ENCODE assay signal across 9 mouse cellular contexts in genomic region chr8:70104506-70104905, GRCm38 (mm10). TPM values are rescaled to one million over a fixed set of nuclear protein-coding genes. Genes with fewer than 3 reads are reported as not detected.
DNase-seq lines count a peak whose midpoint lies in the region; ATAC-seq and TF ChIP-seq lines count a peak whose summit lies in the region.
"Had no signal": no experiment of that assay in that cellular context is flagged by ENCODE, and none has a peak within 500 bp of the region (broad histone marks: within the 10 kb centered on the region; RNA-seq: fewer than 3 reads in every experiment).

No protein-coding gene starts in this region.

- no peaks in the 10 kb centered on the region for H3K4me1 ChIP-seq in heart, adult 2 months (ENCODE audit: control insufficient read depth, insufficient read depth, low read length)
- no peaks in the 10 kb centered on the region; the same call in 1 of the 2 replicates for H3K4me1 ChIP-seq in hindbrain, embryonic 16.5 days (ENCODE audit: control insufficient read depth, insufficient read depth, low read depth, low read length)
- no peaks in the 10 kb centered on the region for H3K4me1 ChIP-seq in lung, embryonic 16.5 days (replicated peaks; ENCODE audit: control insufficient read depth, insufficient read depth, low read length)

- ATAC-seq in CD4-positive, CD25-positive, alpha-beta regulatory T cell, adult 4 months: peak; percentile 74
- ATAC-seq in hindbrain, embryonic 16.5 days: peak; percentile 57; the same call in 1 of the 2 replicates
- peak; percentile 49; the same call in 1 of the 2 replicates for ATAC-seq in lung, embryonic 16.5 days (ENCODE audit: low read depth)

- H3K27ac ChIP-seq in heart, adult 2 months: no peak overlapping the region
- no peak overlapping the region for H3K27ac ChIP-seq in hindbrain, embryonic 16.5 days (ENCODE audit: low read depth, low read length)
- no peak overlapping the region for H3K27ac ChIP-seq in lung, embryonic 16.5 days (ENCODE audit: low read length)

- peak; percentile 45 to 56 for DNase-seq in heart, adult 2 months
- no peak for DNase-seq in heart, adult 11 months
- peak; percentile 30 for DNase-seq in c-Kit-positive CD71-positive TER-119-negative erythroid progenitor cells, embryonic 14.5 days (ENCODE audit: low read depth)
- DNase-seq in spleen, postnatal 36 days (ENCODE audit: low spot score in 2 of 2): peak; percentile 47 to 55
- no peak for DNase-seq in right cerebral cortex, postnatal 4 days

- no peak for TF ChIP-seq EP300 in heart, adult 2 months (IDR thresholded peaks at IDR 0.05; ENCODE audit: insufficient read depth, low read depth, low read length)

- H3K27me3 ChIP-seq in heart, adult 2 months (ENCODE audit: control insufficient read depth, insufficient read depth, low read length): no peaks in the 10 kb centered on the region
- H3K27me3 ChIP-seq in hindbrain, embryonic 16.5 days (replicated peaks; ENCODE audit: control insufficient read depth, insufficient read depth, low read length): no peaks in the 10 kb centered on the region
- no peaks in the 10 kb centered on the region; the same call in 1 of the 2 replicates for H3K27me3 ChIP-seq in lung, embryonic 16.5 days (ENCODE audit: control insufficient read depth, insufficient read depth, low read depth, low read length)

- no peak overlapping the region for H3K4me2 ChIP-seq in hindbrain, embryonic 16.5 days (ENCODE audit: low read length)
- no peak overlapping the region for H3K4me2 ChIP-seq in lung, embryonic 16.5 days (ENCODE audit: low read depth, low read length)

- WGBS in heart, adult 2 months: 11% methylated on average over 6 of the region's 6 CpGs
- 17% methylated on average over 6 of the region's 6 CpGs for WGBS in hindbrain, embryonic 16.5 days
- 11% methylated on average over 6 of the region's 6 CpGs for WGBS in lung, embryonic 16.5 days

- TF ChIP-seq POLR2A in heart, adult 2 months (IDR thresholded peaks at IDR 0.05; ENCODE audit: insufficient read depth, low read depth, low read length): no peak

- intact Hi-C loops in heart, adult 2 months (cut with DNase I): loop anchor here (1.0 kb wide), 2 partner anchors 62 to 119 kb away; no protein-coding TSS in a partner anchor

- H3K9me3 ChIP-seq in hindbrain, embryonic 16.5 days (ENCODE audit: control insufficient read depth, low read length): no peaks in the 10 kb centered on the region
- no peaks in the 10 kb centered on the region for H3K9me3 ChIP-seq in lung, embryonic 16.5 days (ENCODE audit: control insufficient read depth, low read length)

- H3K4me3 ChIP-seq in heart, adult 2 months: no peak overlapping the region
- no peak overlapping the region for H3K4me3 ChIP-seq in hindbrain, embryonic 16.5 days (ENCODE audit: low read length)
- no peak overlapping the region for H3K4me3 ChIP-seq in lung, embryonic 16.5 days (ENCODE audit: low read length)
- H3K4me3 ChIP-seq: myocyte had no signal

- no peaks in the 10 kb centered on the region for H3K36me3 ChIP-seq in heart, adult 2 months (ENCODE audit: control insufficient read depth, insufficient read depth, low read length)
- peaks cover 51% of the 10 kb centered on the region for H3K36me3 ChIP-seq in hindbrain, embryonic 16.5 days (ENCODE audit: control insufficient read depth, insufficient read depth, low read length)
- H3K36me3 ChIP-seq in lung, embryonic 16.5 days (ENCODE audit: control insufficient read depth, insufficient read depth, low read length): no peaks in the 10 kb centered on the region

- H3K9ac ChIP-seq in heart, adult 2 months (ENCODE audit: low read depth, low read length): no peak overlapping the region
- no peak overlapping the region for H3K9ac ChIP-seq in hindbrain, embryonic 16.5 days (ENCODE audit: low read depth, low read length)
- no peak overlapping the region for H3K9ac ChIP-seq in lung, embryonic 16.5 days (ENCODE audit: low read length)

- TF ChIP-seq CTCF in heart, adult 2 months (IDR thresholded peaks at IDR 0.05): peak; percentile 81

- H3K79me2 ChIP-seq in heart, adult 2 months (replicated peaks; ENCODE audit: control insufficient read depth, insufficient read depth, low read length): no peaks in the 10 kb centered on the region

RNA-seq across cellular contexts. Expression of gene Ncan, which starts 16.2 kb away (rescaled TPM):
- total RNA-seq in heart, adult 2 months (2021): under 1 TPM in 1 of 2 experiments, not detected in 1; 0.02 TPM
- polyA plus RNA-seq in heart, adult 2 months (2012; rRNA removed): 0.08 and 0.18 TPM in 2 replicates
- not detected for polyA plus RNA-seq in CD4-positive, CD25-positive, alpha-beta regulatory T cell, adult 4 months (2017; shearing (Covaris generic))
- polyA plus RNA-seq in hindbrain, embryonic 16.5 days (2015; fragmentation: Nextera tagmentation; extraction: Ambion mirVana): 178 and 200 TPM in 2 replicates
- 0.21 and 0.59 TPM in 2 replicates for polyA plus RNA-seq in lung, embryonic 16.5 days (2015; fragmentation: Nextera tagmentation; extraction: Ambion mirVana)
- polyA plus RNA-seq: myocyte had no signal

RNA-seq across cellular contexts. Expression of gene Hapln4, which starts 21.2 kb away (rescaled TPM):
- total RNA-seq in heart, adult 2 months (2021): under 1 TPM in 1 of 2 experiments, not detected in 1; 0.10 TPM
- polyA plus RNA-seq in heart, adult 2 months (2012; rRNA removed): 0.15 and 0.16 TPM in 2 replicates
- polyA plus RNA-seq in CD4-positive, CD25-positive, alpha-beta regulatory T cell, adult 4 months (2017; shearing (Covaris generic)): not detected
- 1.2 and 1.3 TPM in 2 replicates for polyA plus RNA-seq in hindbrain, embryonic 16.5 days (2015; fragmentation: Nextera tagmentation; extraction: Ambion mirVana)
- 0.06 TPM in 1 of 2 replicates, not detected in the other for polyA plus RNA-seq in lung, embryonic 16.5 days (2015; fragmentation: Nextera tagmentation; extraction: Ambion mirVana)

RNA-seq across cellular contexts. Expression of gene Nr2c2ap, which starts 26.6 kb away (rescaled TPM):
- 1 to 10 TPM; 5.5 to 7.6 TPM for total RNA-seq in heart, adult 2 months (2021)
- polyA plus RNA-seq in heart, adult 2 months (2012; rRNA removed): 7.0 and 10.7 TPM in 2 replicates
- 10 to 100 TPM; 43.0 to 59.3 TPM for polyA plus RNA-seq in CD4-positive, CD25-positive, alpha-beta regulatory T cell, adult 4 months (2017; shearing (Covaris generic))
- 46.7 and 51.6 TPM in 2 replicates for polyA plus RNA-seq in hindbrain, embryonic 16.5 days (2015; fragmentation: Nextera tagmentation; extraction: Ambion mirVana)
- 29.6 and 31.1 TPM in 2 replicates for polyA plus RNA-seq in lung, embryonic 16.5 days (2015; fragmentation: Nextera tagmentation; extraction: Ambion mirVana)

RNA-seq across cellular contexts. Expression of gene Tm6sf2, which starts 31.8 kb away (rescaled TPM):
- under 1 TPM; 0.64 to 0.94 TPM for total RNA-seq in heart, adult 2 months (2021)
- polyA plus RNA-seq in heart, adult 2 months (2012; rRNA removed): 2.7 and 3.1 TPM in 2 replicates
- polyA plus RNA-seq in CD4-positive, CD25-positive, alpha-beta regulatory T cell, adult 4 months (2017; shearing (Covaris generic)): 1 to 10 TPM in 1 of 2 experiments, under 1 TPM in 1; 0.60 to 1.1 TPM
- 1.2 and 1.4 TPM in 2 replicates for polyA plus RNA-seq in hindbrain, embryonic 16.5 days (2015; fragmentation: Nextera tagmentation; extraction: Ambion mirVana)
- polyA plus RNA-seq in lung, embryonic 16.5 days (2015; fragmentation: Nextera tagmentation; extraction: Ambion mirVana): 0.94 and 1.2 TPM in 2 replicates

RNA-seq across cellular contexts. Expression of gene Rfxank, which starts 34.4 kb away (rescaled TPM):
- total RNA-seq in heart, adult 2 months (2021): 10 to 100 TPM; 18.1 to 18.6 TPM
- polyA plus RNA-seq in heart, adult 2 months (2012; rRNA removed): 30.9 and 41.5 TPM in 2 replicates
- 10 to 100 TPM; 67.2 to 81.8 TPM for polyA plus RNA-seq in CD4-positive, CD25-positive, alpha-beta regulatory T cell, adult 4 months (2017; shearing (Covaris generic))
- 12.3 and 12.5 TPM in 2 replicates for polyA plus RNA-seq in hindbrain, embryonic 16.5 days (2015; fragmentation: Nextera tagmentation; extraction: Ambion mirVana)
- polyA plus RNA-seq in lung, embryonic 16.5 days (2015; fragmentation: Nextera tagmentation; extraction: Ambion mirVana): 21.1 and 21.2 TPM in 2 replicates

Comparison
In these comparisons a context has a peak if more than half of its experiments do, and no peak if none do; other contexts are left out.
1. DNase-seq: peak in heart, adult 2 months (2 of 2), c-Kit-positive CD71-positive TER-119-negative erythroid progenitor cells, embryonic 14.5 days (single experiment) and spleen, postnatal 36 days (2 of 2); none in heart, adult 11 months (single experiment) and right cerebral cortex, postnatal 4 days (single experiment).
2. RNA of gene Ncan, which starts 16.2 kb away (polyA plus RNA-seq): 178 to 200 TPM in hindbrain, embryonic 16.5 days; 0.21 to 0.59 TPM in lung, embryonic 16.5 days, 0.08 to 0.18 TPM in heart, adult 2 months and not detected in CD4-positive, CD25-positive, alpha-beta regulatory T cell, adult 4 months; every median in the first group is over 100 times any median in the second.
3. Peak in every context shown above with its lines, with median percentiles within 50 percentile points of each other: ATAC-seq.